ENCODE assay signal across 20 mouse cellular contexts in genomic region chr10:108389178-108389926, GRCm38 (mm10). TPM values are rescaled to one million over a fixed set of nuclear protein-coding genes. Genes with fewer than 3 reads are reported as not detected.
DNase-seq lines count a peak whose midpoint lies in the region; ATAC-seq and TF ChIP-seq lines count a peak whose summit lies in the region.
"Had no signal": no experiment of that assay in that cellular context is flagged by ENCODE, and none has a peak within 500 bp of the region (broad histone marks: within the 10 kb centered on the region; RNA-seq: fewer than 3 reads in every experiment).

No protein-coding gene starts in this region.

- 36% methylated on average over 5 of the region's 5 CpGs for WGBS in hindbrain, embryonic 11.5 days
- 38% methylated on average over 5 of the region's 5 CpGs for WGBS in hindbrain, embryonic 14.5 days
- WGBS in lung, embryonic 14.5 days, result 16% methylated on average over 5 of the region's 5 CpGs
- 31% methylated on average over 5 of the region's 5 CpGs for WGBS in lung, postnatal 0 days
- WGBS in stomach, embryonic 14.5 days, result 39% methylated on average over 5 of the region's 5 CpGs
- 40% methylated on average over 5 of the region's 5 CpGs for WGBS in stomach, postnatal 0 days

- no peaks in the 10 kb centered on the region; the same call in none of the 2 replicates for H3K4me1 ChIP-seq in hindbrain, embryonic 11.5 days (replicated peaks; ENCODE audit: control insufficient read depth, insufficient read depth, low read length)
- peaks cover 14% of the 10 kb centered on the region; the same call in 1 of the 2 replicates for H3K4me1 ChIP-seq in hindbrain, embryonic 14.5 days (replicated peaks; ENCODE audit: control insufficient read depth, insufficient read depth, low read length)
- H3K4me1 ChIP-seq in lung, embryonic 14.5 days (ENCODE audit: insufficient read depth), result peaks cover 18% of the 10 kb centered on the region
- H3K4me1 ChIP-seq in lung, postnatal 0 days (ENCODE audit: insufficient read depth, low read depth, low read length), result peaks cover 7% of the 10 kb centered on the region; the same call in 1 of the 2 replicates
- peaks cover 11% of the 10 kb centered on the region; the same call in 1 of the 2 replicates for H3K4me1 ChIP-seq in stomach, embryonic 14.5 days (ENCODE audit: control insufficient read depth, insufficient read depth, low read length)
- no peaks in the 10 kb centered on the region; the same call in 1 of the 2 replicates for H3K4me1 ChIP-seq in stomach, postnatal 0 days (replicated peaks; ENCODE audit: control insufficient read depth, insufficient read depth)
- H3K4me1 ChIP-seq: stomach, embryonic 15.5 days had no signal

- H3K27ac ChIP-seq in hindbrain, embryonic 11.5 days (ENCODE audit: low read depth, low read length), result no peak overlapping the region
- H3K27ac ChIP-seq in hindbrain, embryonic 14.5 days, result no peak overlapping the region
- H3K27ac ChIP-seq in lung, embryonic 14.5 days (ENCODE audit: low read depth), result peak overlapping the region; percentile 55
- no peak overlapping the region for H3K27ac ChIP-seq in lung, postnatal 0 days (ENCODE audit: low read length)
- H3K27ac ChIP-seq in stomach, embryonic 14.5 days (ENCODE audit: low read length), result peak overlapping the region; percentile 15; the same call in 1 of the 2 replicates
- no peak overlapping the region for H3K27ac ChIP-seq in stomach, postnatal 0 days (replicated peaks)
- H3K27ac ChIP-seq: heart, adult 2 months; heart, embryonic 15.5 days; left cerebral cortex, adult 2 months; limb, embryonic 10.5 days; neural tube, embryonic 13.5 days; stomach, embryonic 15.5 days had no signal

- no peak for TF ChIP-seq EP300 in lung, postnatal 0 days (IDR thresholded peaks at IDR 0.05)
- no peak for TF ChIP-seq EP300 in stomach, postnatal 0 days (optimal IDR thresholded peaks at IDR 0.05)

- no peak overlapping the region for H3K9ac ChIP-seq in hindbrain, embryonic 11.5 days (ENCODE audit: low read depth, low read length)
- H3K9ac ChIP-seq in hindbrain, embryonic 14.5 days, result no peak overlapping the region
- no peak overlapping the region for H3K9ac ChIP-seq in lung, embryonic 14.5 days
- no peak overlapping the region for H3K9ac ChIP-seq in lung, postnatal 0 days (replicated peaks; ENCODE audit: low read depth)
- no peak overlapping the region for H3K9ac ChIP-seq in stomach, embryonic 14.5 days (replicated peaks; ENCODE audit: low read depth, low read length)
- no peak overlapping the region for H3K9ac ChIP-seq in stomach, postnatal 0 days (ENCODE audit: low read length)
- H3K9ac ChIP-seq: heart, embryonic 15.5 days; neural tube, embryonic 13.5 days; stomach, embryonic 15.5 days had no signal

- ATAC-seq in hindbrain, embryonic 11.5 days (ENCODE audit: low FRiP score), result 0 out of 2 replicates have a peak, but pooled peaks have one; percentile 51
- no peak for ATAC-seq in hindbrain, embryonic 14.5 days (ENCODE audit: low FRiP score)
- peak; percentile 64 for ATAC-seq in lung, embryonic 14.5 days (ENCODE audit: insufficient read depth)
- no peak for ATAC-seq in lung, postnatal 0 days
- ATAC-seq in stomach, embryonic 14.5 days (ENCODE audit: insufficient number of reproducible peaks, insufficient read depth, low FRiP score, low read depth), result no peak
- ATAC-seq in stomach, postnatal 0 days (ENCODE audit: low FRiP score, low TSS enrichment), result no peak
- ATAC-seq: inflammation-experienced regulatory T-cells, adult 6 months had no signal

- no peak for TF ChIP-seq CTCF in lung, embryonic 14.5 days (IDR thresholded peaks at IDR 0.05; ENCODE audit: low read depth)
- no peak for TF ChIP-seq CTCF in lung, postnatal 0 days (IDR thresholded peaks at IDR 0.05)
- no peak for TF ChIP-seq CTCF in stomach, postnatal 0 days (IDR thresholded peaks at IDR 0.05; ENCODE audit: low read depth)

- H3K27me3 ChIP-seq in hindbrain, embryonic 11.5 days (ENCODE audit: control insufficient read depth, insufficient read depth, low read length), result no peaks in the 10 kb centered on the region
- H3K27me3 ChIP-seq in hindbrain, embryonic 14.5 days (ENCODE audit: control insufficient read depth, insufficient read depth, low read length), result no peaks in the 10 kb centered on the region
- no peaks in the 10 kb centered on the region for H3K27me3 ChIP-seq in lung, embryonic 14.5 days (ENCODE audit: insufficient read depth, low read length)
- no peaks in the 10 kb centered on the region for H3K27me3 ChIP-seq in lung, postnatal 0 days (replicated peaks; ENCODE audit: insufficient read depth, low read length)
- H3K27me3 ChIP-seq in stomach, embryonic 14.5 days (ENCODE audit: control insufficient read depth, insufficient read depth, low read length), result no peaks in the 10 kb centered on the region
- H3K27me3 ChIP-seq in stomach, postnatal 0 days (ENCODE audit: control insufficient read depth, insufficient read depth, low read length), result no peaks in the 10 kb centered on the region
- H3K27me3 ChIP-seq: heart, embryonic 15.5 days; neural tube, embryonic 13.5 days; stomach, embryonic 15.5 days had no signal

- DNase-seq in hindbrain, embryonic 11.5 days (ENCODE audit: low spot score), result peak; percentile 25
- DNase-seq in hindbrain, embryonic 14.5 days (ENCODE audit: low spot score), result no peak
- peak; percentile 70 for DNase-seq in lung, embryonic 14.5 days
- DNase-seq in lung, postnatal 0 days (ENCODE audit: low spot score), result no peak
- no peak for DNase-seq in stomach, postnatal 0 days (ENCODE audit: low spot score)
- DNase-seq in left cerebral cortex, postnatal 10 days (ENCODE audit: extremely low spot score in 1 of 2, low spot score in 2 of 2), result no peak
- DNase-seq: B cell, adult 2 months; cerebellum, adult 18-20 months; cerebellum, postnatal 25 days; heart, adult 2 months; layer of hippocampus, adult 9-11 months; right cerebral cortex, postnatal 14 days had no signal

- no peak overlapping the region for H3K4me2 ChIP-seq in hindbrain, embryonic 11.5 days (replicated peaks; ENCODE audit: low read depth, low read length)
- H3K4me2 ChIP-seq in hindbrain, embryonic 14.5 days (replicated peaks), result no peak overlapping the region
- peak overlapping the region; percentile 26 for H3K4me2 ChIP-seq in lung, embryonic 14.5 days
- no peak overlapping the region for H3K4me2 ChIP-seq in lung, postnatal 0 days (replicated peaks; ENCODE audit: low read depth, low read length)
- H3K4me2 ChIP-seq in stomach, embryonic 14.5 days (replicated peaks; ENCODE audit: low read depth, low read length), result no peak overlapping the region
- no peak overlapping the region for H3K4me2 ChIP-seq in stomach, postnatal 0 days (replicated peaks; ENCODE audit: low read depth)
- H3K4me2 ChIP-seq: heart, embryonic 15.5 days; liver, embryonic 11.5 days; neural tube, embryonic 13.5 days; stomach, embryonic 15.5 days had no signal

- H3K9me3 ChIP-seq in hindbrain, embryonic 11.5 days (ENCODE audit: control insufficient read depth, low read length), result no peaks in the 10 kb centered on the region
- H3K9me3 ChIP-seq in hindbrain, embryonic 14.5 days (ENCODE audit: control insufficient read depth, low read length), result no peaks in the 10 kb centered on the region
- no peaks in the 10 kb centered on the region; the same call in 1 of the 2 replicates for H3K9me3 ChIP-seq in lung, embryonic 14.5 days (ENCODE audit: low read depth, low read length)
- H3K9me3 ChIP-seq in lung, postnatal 0 days (ENCODE audit: low read length), result no peaks in the 10 kb centered on the region
- no peaks in the 10 kb centered on the region for H3K9me3 ChIP-seq in stomach, embryonic 14.5 days (ENCODE audit: control insufficient read depth, low read depth, low read length)
- no peaks in the 10 kb centered on the region for H3K9me3 ChIP-seq in stomach, postnatal 0 days (ENCODE audit: control insufficient read depth, low read length)
- H3K9me3 ChIP-seq: heart, embryonic 15.5 days; limb, embryonic 10.5 days; neural tube, embryonic 13.5 days; stomach, embryonic 15.5 days had no signal

- no peaks in the 10 kb centered on the region for H3K36me3 ChIP-seq in hindbrain, embryonic 11.5 days (ENCODE audit: control insufficient read depth, insufficient read depth, low read length)
- H3K36me3 ChIP-seq in hindbrain, embryonic 14.5 days (replicated peaks; ENCODE audit: control insufficient read depth, insufficient read depth), result no peaks in the 10 kb centered on the region
- H3K36me3 ChIP-seq in lung, embryonic 14.5 days (ENCODE audit: insufficient read depth), result peaks cover 4% of the 10 kb centered on the region; the same call in 1 of the 2 replicates
- no peaks in the 10 kb centered on the region for H3K36me3 ChIP-seq in lung, postnatal 0 days (ENCODE audit: insufficient read depth, low read length)
- H3K36me3 ChIP-seq in stomach, embryonic 14.5 days (ENCODE audit: control insufficient read depth, insufficient read depth, low read length), result no peaks in the 10 kb centered on the region
- no peaks in the 10 kb centered on the region for H3K36me3 ChIP-seq in stomach, postnatal 0 days (ENCODE audit: control insufficient read depth, insufficient read depth, low read length)
- H3K36me3 ChIP-seq: heart, embryonic 15.5 days; limb, embryonic 10.5 days; neural tube, embryonic 13.5 days; stomach, embryonic 15.5 days had no signal

- no peak overlapping the region for H3K4me3 ChIP-seq in hindbrain, embryonic 11.5 days (ENCODE audit: low read depth, low read length)
- H3K4me3 ChIP-seq in hindbrain, embryonic 14.5 days (replicated peaks; ENCODE audit: low read length), result no peak overlapping the region
- no peak overlapping the region for H3K4me3 ChIP-seq in lung, embryonic 14.5 days (ENCODE audit: low read depth, low read length)
- no peak overlapping the region for H3K4me3 ChIP-seq in lung, postnatal 0 days (ENCODE audit: low read depth, low read length)
- no peak overlapping the region for H3K4me3 ChIP-seq in stomach, embryonic 14.5 days (ENCODE audit: low read depth, low read length)
- H3K4me3 ChIP-seq in stomach, postnatal 0 days (ENCODE audit: low read depth, low read length), result no peak overlapping the region
- H3K4me3 ChIP-seq: heart, adult 2 months; heart, embryonic 15.5 days; left cerebral cortex, adult 2 months; limb, embryonic 10.5 days; neural tube, embryonic 13.5 days; stomach, embryonic 15.5 days had no signal

- intact Hi-C loops in left cerebral cortex, postnatal 10 days (cut with DNase I), result no loop called here

RNA-seq across cellular contexts. Expression of gene Pawr, which starts 57.4 kb away (rescaled TPM):
- polyA plus RNA-seq in hindbrain, embryonic 11.5 days (2014; fragmentation: Nextera tagmentation; extraction: Ambion mirVana), result 13.0 and 13.1 TPM in 2 replicates
- polyA plus RNA-seq in hindbrain, embryonic 14.5 days (2014; fragmentation: Nextera tagmentation; extraction: Ambion mirVana), result 4.3 and 4.9 TPM in 2 replicates
- 25.5 and 27.4 TPM in 2 replicates for polyA plus RNA-seq in lung, embryonic 14.5 days (2014; fragmentation: Nextera tagmentation; extraction: Ambion mirVana)
- polyA plus RNA-seq in lung, postnatal 0 days (2015; fragmentation: Nextera tagmentation; extraction: Ambion mirVana), result 15.3 and 19.6 TPM in 2 replicates
- 13.5 and 18.5 TPM in 2 replicates for polyA plus RNA-seq in stomach, embryonic 14.5 days (2014; fragmentation: Nextera tagmentation; extraction: Ambion mirVana)
- polyA plus RNA-seq in stomach, postnatal 0 days (2015; fragmentation: Nextera tagmentation; extraction: Ambion mirVana), result 14.7 and 18.5 TPM in 2 replicates
- total RNA-seq in left cerebral cortex, postnatal 10 days (2021), result 1 to 10 TPM; 1.8 to 2.5 TPM

Comparison
In these comparisons a context has a peak if more than half of its experiments do, and no peak if none do; other contexts are left out.
1. ATAC-seq: peak in hindbrain, embryonic 11.5 days (single experiment) and lung, embryonic 14.5 days (single experiment); none in hindbrain, embryonic 14.5 days (single experiment), lung, postnatal 0 days (single experiment), stomach, embryonic 14.5 days (single experiment) and stomach, postnatal 0 days (single experiment).
2. DNase-seq: peak in hindbrain, embryonic 11.5 days (single experiment) and lung, embryonic 14.5 days (single experiment); none in hindbrain, embryonic 14.5 days (single experiment), lung, postnatal 0 days (single experiment), stomach, postnatal 0 days (single experiment) and left cerebral cortex, postnatal 10 days (0 of 2).
3. H3K27ac ChIP-seq: peak in lung, embryonic 14.5 days (single experiment) and stomach, embryonic 14.5 days (single experiment); none in hindbrain, embryonic 11.5 days (single experiment), hindbrain, embryonic 14.5 days (single experiment), lung, postnatal 0 days (single experiment) and stomach, postnatal 0 days (single experiment).